Mouse (Mus musculus): ENCODE results near the gene Schip1. TPM values are rescaled to one million over a fixed set of nuclear protein-coding genes. Genes with fewer than 3 reads are reported as not detected.

The Schip1 gene
- polyA plus RNA-seq, 1 experiment from 2014 or later, result 188 TPM

- H3K4me2 ChIP-seq (ENCODE audit: low read depth, low read length), result no peak overlapping the region
- H3K9ac ChIP-seq (replicated peaks; ENCODE audit: low read depth, low read length), result no peak overlapping the region
- H3K4me3 ChIP-seq (ENCODE audit: low read depth, low read length), result no peak overlapping the region
- H3K4me1 ChIP-seq (ENCODE audit: control insufficient read depth, insufficient read depth, low read length), result no peaks in the 10 kb centered on the region; the same call in 1 of the 2 replicates
- H3K27me3 ChIP-seq (ENCODE audit: control insufficient read depth, insufficient read depth, low read length), result no peaks in the 10 kb centered on the region
- H3K36me3 ChIP-seq (ENCODE audit: control insufficient read depth, insufficient read depth, low read length), result no peaks in the 10 kb centered on the region
- WGBS, result 28% methylated on average over 3 of the region's 3 CpGs
- H3K9me3 ChIP-seq (ENCODE audit: control insufficient read depth, low read length), result no peaks in the 10 kb centered on the region
- ATAC-seq (ENCODE audit: low read depth), result peak; percentile 50; the same call in 1 of the 2 replicates
- H3K27ac ChIP-seq (ENCODE audit: low read depth, low read length), result no peak overlapping the region
Observed at GRCm38 (mm10) chr3:68514120-68514497, 449.5 kb downstream of the Schip1 start.

- H3K9me3 ChIP-seq (ENCODE audit: control insufficient read depth, low read length), result no peaks in the 10 kb centered on the region
- ATAC-seq (ENCODE audit: low read depth), result no peak
- H3K27ac ChIP-seq (ENCODE audit: low read depth, low read length), result no peak overlapping the region
- H3K9ac ChIP-seq (replicated peaks; ENCODE audit: low read depth, low read length), result no peak overlapping the region
- no peaks in the 10 kb centered on the region for H3K36me3 ChIP-seq (ENCODE audit: control insufficient read depth, insufficient read depth, low read length)
- no peak overlapping the region for H3K4me3 ChIP-seq (ENCODE audit: low read depth, low read length)
- H3K4me2 ChIP-seq (ENCODE audit: low read depth, low read length), result no peak overlapping the region
- 79% methylated on average over 3 of the region's 3 CpGs for WGBS
- H3K27me3 ChIP-seq (ENCODE audit: control insufficient read depth, insufficient read depth, low read length), result no peaks in the 10 kb centered on the region
- no peaks in the 10 kb centered on the region; the same call in 1 of the 2 replicates for H3K4me1 ChIP-seq (ENCODE audit: control insufficient read depth, insufficient read depth, low read length)
Observed at GRCm38 (mm10) chr3:68514717-68515116, 450.1 kb downstream of the Schip1 start.

- H3K36me3 ChIP-seq (ENCODE audit: control insufficient read depth, insufficient read depth, low read length), result no peaks in the 10 kb centered on the region
- 55% methylated on average over 12 of the region's 12 CpGs for WGBS
- H3K27ac ChIP-seq (ENCODE audit: low read depth, low read length), result no peak overlapping the region
- no peak overlapping the region for H3K4me2 ChIP-seq (ENCODE audit: low read depth, low read length)
- H3K4me1 ChIP-seq (ENCODE audit: control insufficient read depth, insufficient read depth, low read length), result no peaks in the 10 kb centered on the region; the same call in 1 of the 2 replicates
- peak; percentile 29; the same call in 1 of the 2 replicates for ATAC-seq (ENCODE audit: low read depth)
- H3K9ac ChIP-seq (replicated peaks; ENCODE audit: low read depth, low read length), result no peak overlapping the region
- H3K9me3 ChIP-seq (ENCODE audit: control insufficient read depth, low read length), result no peaks in the 10 kb centered on the region
- H3K4me3 ChIP-seq (ENCODE audit: low read depth, low read length), result no peak overlapping the region
- H3K27me3 ChIP-seq (ENCODE audit: control insufficient read depth, insufficient read depth, low read length), result no peaks in the 10 kb centered on the region
Observed at GRCm38 (mm10) chr3:68516393-68517081, 451.9 kb downstream of the Schip1 start.

- Histone ChIP-seq H3K27ac (ENCODE audit: low read depth, low read length) (no peak overlapping the region), H3K27me3 (ENCODE audit: control insufficient read depth, insufficient read depth, low read length) (no peaks in the 10 kb centered on the region), H3K9ac (replicated peaks; ENCODE audit: low read depth, low read length) (no peak overlapping the region), H3K9me3 (ENCODE audit: control insufficient read depth, low read length) (no peaks in the 10 kb centered on the region), H3K4me2 (ENCODE audit: low read depth, low read length) (no peak overlapping the region), H3K36me3 (ENCODE audit: control insufficient read depth, insufficient read depth, low read length) (no peaks in the 10 kb centered on the region), H3K4me3 (ENCODE audit: low read depth, low read length) (no peak overlapping the region), H3K4me1 (ENCODE audit: control insufficient read depth, insufficient read depth, low read length) (no peaks in the 10 kb centered on the region; the same call in 1 of the 2 replicates)
- WGBS, result 42% methylated on average over 7 of the region's 7 CpGs
- no peak for ATAC-seq (ENCODE audit: low read depth)
Observed at GRCm38 (mm10) chr3:68517236-68517635, 452.6 kb downstream of the Schip1 start.

GRCm38 (mm10) chr3:68518041-68518440 lies 453.4 kb downstream of the Schip1 start:
- Histone ChIP-seq H3K4me3 (ENCODE audit: low read depth, low read length) (no peak overlapping the region), H3K4me1 (ENCODE audit: control insufficient read depth, insufficient read depth, low read length) (no peaks in the 10 kb centered on the region; the same call in 1 of the 2 replicates), H3K9me3 (ENCODE audit: control insufficient read depth, low read length) (no peaks in the 10 kb centered on the region), H3K36me3 (ENCODE audit: control insufficient read depth, insufficient read depth, low read length) (no peaks in the 10 kb centered on the region), H3K9ac (replicated peaks; ENCODE audit: low read depth, low read length) (no peak overlapping the region), H3K27me3 (ENCODE audit: control insufficient read depth, insufficient read depth, low read length) (no peaks in the 10 kb centered on the region), H3K4me2 (ENCODE audit: low read depth, low read length) (no peak overlapping the region), H3K27ac (ENCODE audit: low read depth, low read length) (no peak overlapping the region)
- no peak for ATAC-seq (ENCODE audit: low read depth)
- 84% methylated on average over 8 of the region's 8 CpGs for WGBS

GRCm38 (mm10) chr3:68518586-68518985 lies 454.0 kb downstream of the Schip1 start:
- H3K27ac ChIP-seq (ENCODE audit: low read depth, low read length), result no peak overlapping the region
- no peaks in the 10 kb centered on the region for H3K9me3 ChIP-seq (ENCODE audit: control insufficient read depth, low read length)
- WGBS, result 94% methylated on average over 5 of the region's 5 CpGs
- ATAC-seq (ENCODE audit: low read depth), result no peak
- H3K4me2 ChIP-seq (ENCODE audit: low read depth, low read length), result no peak overlapping the region
- H3K27me3 ChIP-seq (ENCODE audit: control insufficient read depth, insufficient read depth, low read length), result no peaks in the 10 kb centered on the region
- H3K36me3 ChIP-seq (ENCODE audit: control insufficient read depth, insufficient read depth, low read length), result no peaks in the 10 kb centered on the region
- H3K4me3 ChIP-seq (ENCODE audit: low read depth, low read length), result no peak overlapping the region
- H3K9ac ChIP-seq (replicated peaks; ENCODE audit: low read depth, low read length), result no peak overlapping the region
- H3K4me1 ChIP-seq (ENCODE audit: control insufficient read depth, insufficient read depth, low read length), result no peaks in the 10 kb centered on the region; the same call in 1 of the 2 replicates

- no peaks in the 10 kb centered on the region for H3K36me3 ChIP-seq (ENCODE audit: control insufficient read depth, insufficient read depth, low read length)
- no peaks in the 10 kb centered on the region for H3K4me1 ChIP-seq (ENCODE audit: control insufficient read depth, insufficient read depth, low read length)
- WGBS, result 88% methylated on average over 10 of the region's 10 CpGs
- no peak overlapping the region for H3K9ac ChIP-seq (replicated peaks; ENCODE audit: low read depth, low read length)
- H3K4me2 ChIP-seq (ENCODE audit: low read depth, low read length), result no peak overlapping the region
- no peak for ATAC-seq (ENCODE audit: low read depth)
- H3K9me3 ChIP-seq (ENCODE audit: control insufficient read depth, low read length), result no peaks in the 10 kb centered on the region
- H3K4me3 ChIP-seq (ENCODE audit: low read depth, low read length), result no peak overlapping the region
- H3K27ac ChIP-seq (ENCODE audit: low read depth, low read length), result no peak overlapping the region
- H3K27me3 ChIP-seq (ENCODE audit: control insufficient read depth, insufficient read depth, low read length), result no peaks in the 10 kb centered on the region
Observed at GRCm38 (mm10) chr3:68525361-68525878, 460.8 kb downstream of the Schip1 start.

GRCm38 (mm10) chr3:68526416-68526815 lies 461.8 kb downstream of the Schip1 start:
- Histone ChIP-seq H3K36me3 (ENCODE audit: control insufficient read depth, insufficient read depth, low read length) (no peaks in the 10 kb centered on the region), H3K27me3 (ENCODE audit: control insufficient read depth, insufficient read depth, low read length) (no peaks in the 10 kb centered on the region), H3K4me1 (ENCODE audit: control insufficient read depth, insufficient read depth, low read length) (no peaks in the 10 kb centered on the region), H3K9ac (replicated peaks; ENCODE audit: low read depth, low read length) (no peak overlapping the region), H3K9me3 (ENCODE audit: control insufficient read depth, low read length) (no peaks in the 10 kb centered on the region), H3K27ac (ENCODE audit: low read depth, low read length) (no peak overlapping the region), H3K4me3 (ENCODE audit: low read depth, low read length) (no peak overlapping the region), H3K4me2 (ENCODE audit: low read depth, low read length) (no peak overlapping the region)
- ATAC-seq (ENCODE audit: low read depth), result 0 out of 2 replicates have a peak, but pooled peaks have one; percentile 24
- 48% methylated on average over 4 of the region's 4 CpGs for WGBS

GRCm38 (mm10) chr3:68527182-68527581 lies 462.6 kb downstream of the Schip1 start:
- Histone ChIP-seq H3K9ac (replicated peaks; ENCODE audit: low read depth, low read length) (no peak overlapping the region), H3K4me1 (ENCODE audit: control insufficient read depth, insufficient read depth, low read length) (no peaks in the 10 kb centered on the region), H3K27ac (ENCODE audit: low read depth, low read length) (no peak overlapping the region), H3K36me3 (ENCODE audit: control insufficient read depth, insufficient read depth, low read length) (no peaks in the 10 kb centered on the region), H3K9me3 (ENCODE audit: control insufficient read depth, low read length) (no peaks in the 10 kb centered on the region), H3K27me3 (ENCODE audit: control insufficient read depth, insufficient read depth, low read length) (no peaks in the 10 kb centered on the region), H3K4me3 (ENCODE audit: low read depth, low read length) (no peak overlapping the region), H3K4me2 (ENCODE audit: low read depth, low read length) (no peak overlapping the region)
- no peak for ATAC-seq (ENCODE audit: low read depth)
- 36% methylated on average over 4 of the region's 4 CpGs for WGBS
